Mouse (Mus musculus) small intestine, adult 2 months (tissue): ENCODE measurements at regions not wholly inside any gene's neighbourhood (a gene's known extent, or its start where the extent isn't known, plus 50 kb on each side); places are given as distances from the start of the nearest gene placed in this dataset.

Source experiments
- CTCF ChIP-seq: fragments of 200-500 bp; IDR thresholded peaks from 2 replicates; pipeline ENCODE4 v1.5.1; 2012; ENCODE audit warnings: low read depth, mild to moderate bottlenecking, control low read depth, inconsistent platforms, low read length, moderate library complexity, mixed read lengths; ENCODE audit not compliant: insufficient replicate concordance, insufficient read length; ENCODE audit errors: extremely low read depth
- POLR2A ChIP-seq: fragments of 200-500 bp; IDR thresholded peaks from 2 replicates; pipeline ENCODE4 v1.6.1; 2012; ENCODE audit warnings: low read depth, mild to moderate bottlenecking, control low read depth, inconsistent platforms, low read length, moderate library complexity

GRCm38 (mm10) chr11:23996250-23996649 is 78.6 kb downstream of the A830031A19Rik start:
- TF ChIP-seq POLR2A (no peak), CTCF (no peak)
